Mouse (Mus musculus) heart, embryonic 11.5 days (tissue): ENCODE measurements around the gene Colca2. TPM values are rescaled to one million over a fixed set of nuclear protein-coding genes. Genes with fewer than 3 reads are reported as not detected.

Experiments
- ATAC-seq: fragments of 200-750 bp; cut with Nextera tagmentation; replicated peaks from 2 replicates; pipeline ENCODE4 v1.8.0; 2017; ENCODE audit warnings: moderate library complexity; ENCODE audit not compliant: insufficient number of reproducible peaks, low FRiP score, low TSS enrichment
- H3K27ac ChIP-seq: fragments of 300-500 bp; sonication (generic); 2 replicates; pipeline ENCODE4 v1.5.1; 2014; ENCODE audit warnings: mild to moderate bottlenecking, low read depth, low read length
- H3K27me3 ChIP-seq: fragments of 300-500 bp; sonication (generic); 2 replicates; pipeline ENCODE4 v1.6.1; 2014; ENCODE audit warnings: mild to moderate bottlenecking, low read length, mixed read lengths; ENCODE audit not compliant: control insufficient read depth, insufficient read depth
- H3K36me3 ChIP-seq: fragments of 300-500 bp; sonication (generic); 2 replicates; pipeline ENCODE4 v1.6.1; 2014; ENCODE audit warnings: mild to moderate bottlenecking, low read length, moderate library complexity, mixed read lengths; ENCODE audit not compliant: control insufficient read depth, insufficient read depth
- H3K4me1 ChIP-seq: fragments of 300-500 bp; sonication (generic); 2 replicates; pipeline ENCODE4 v1.6.1; 2014; ENCODE audit warnings: low read length; ENCODE audit not compliant: control insufficient read depth, insufficient read depth
- H3K4me2 ChIP-seq: fragments of 300-500 bp; sonication (generic); 2 replicates; pipeline ENCODE4 v1.6.1; 2014; ENCODE audit warnings: mild to moderate bottlenecking, moderate library complexity
- H3K4me3 ChIP-seq: fragments of 300-500 bp; sonication (generic); 2 replicates; pipeline ENCODE4 v1.5.1; 2014; ENCODE audit warnings: low read depth, low read length
- H3K9ac ChIP-seq: fragments of 300-500 bp; sonication (generic); 2 replicates; pipeline ENCODE4 v1.6.1; 2014; ENCODE audit warnings: mild to moderate bottlenecking, low read depth, low read length, moderate library complexity
- H3K9me3 ChIP-seq: fragments of 300-500 bp; sonication (generic); replicated peaks from 2 replicates; pipeline ENCODE4 v1.6.1; 2016; ENCODE audit warnings: low read length; ENCODE audit not compliant: control insufficient read depth
- WGBS: fragments of 180-500 bp; shearing (Covaris S2); extraction: QIAGEN DNeasy Blood & Tissue Kit; methylation state at CpG from one replicate; pipeline ENCODE4 v1.1.7; 2014; ENCODE audit not compliant: insufficient replicate concordance; 5-methylcytosine and 5-hydroxymethylcytosine counted together
- polyA plus RNA-seq: library from polyadenylated mRNA; unstranded; fragments of >200 nt; fragmentation: Nextera tagmentation; extraction: Ambion mirVana; gene quantifications from 2 replicates; pipeline ENCODE4 v1.2.1, GENCODE M21; 2014

The Colca2 gene
- polyA plus RNA-seq, 1 experiment from 2014 or later = 4.4 TPM

DNA sequence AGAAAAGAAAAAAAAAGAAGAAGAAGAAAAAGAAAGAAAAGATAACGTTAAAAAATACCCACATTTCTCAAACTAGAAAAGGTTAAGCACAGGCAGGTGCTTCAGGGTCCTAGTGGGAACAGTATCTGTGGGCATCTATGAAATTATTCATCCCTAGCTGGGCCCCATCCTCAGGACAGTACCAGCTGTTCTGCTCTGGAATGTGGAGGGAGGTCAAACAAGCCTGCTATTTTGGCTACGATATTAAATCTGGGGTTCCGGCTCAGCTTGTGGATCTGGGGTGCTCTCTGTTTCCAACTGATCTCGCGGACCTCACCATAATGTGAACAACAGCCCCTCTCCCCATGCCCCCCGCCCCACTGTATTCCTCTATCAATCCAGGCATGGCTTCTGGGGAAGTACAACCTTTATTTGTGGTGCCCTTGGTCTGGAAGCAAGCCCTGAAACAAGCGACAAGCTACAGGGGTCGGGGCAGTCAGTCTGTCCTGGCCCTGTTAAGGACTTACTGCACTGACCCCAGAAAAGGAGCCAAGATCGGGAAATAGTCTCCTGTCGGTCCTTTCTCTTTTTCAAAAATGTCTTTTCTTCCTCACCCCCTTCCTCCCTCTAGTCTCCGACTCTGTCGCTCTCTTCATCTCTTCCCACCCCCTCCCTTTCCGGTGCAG lies 403 bp downstream of the Colca2 start:
- H3K27me3 ChIP-seq = peaks cover 10% of the 10 kb centered on the region
- H3K9me3 ChIP-seq = no peaks in the 10 kb centered on the region
- H3K9ac ChIP-seq = peak overlapping the region; percentile 85
- peak overlapping the region; percentile 64 for H3K4me3 ChIP-seq
- WGBS = 20% methylated on average over 13 of the region's 13 CpGs
- peak overlapping the region; percentile 89 for H3K4me2 ChIP-seq
- ATAC-seq = no peak
- H3K27ac ChIP-seq = peak overlapping the region; percentile 42; the same call in 1 of the 2 replicates
- H3K4me1 ChIP-seq = peaks cover 7% of the 10 kb centered on the region; the same call in 1 of the 2 replicates
- H3K36me3 ChIP-seq = no peaks in the 10 kb centered on the region

DNA sequence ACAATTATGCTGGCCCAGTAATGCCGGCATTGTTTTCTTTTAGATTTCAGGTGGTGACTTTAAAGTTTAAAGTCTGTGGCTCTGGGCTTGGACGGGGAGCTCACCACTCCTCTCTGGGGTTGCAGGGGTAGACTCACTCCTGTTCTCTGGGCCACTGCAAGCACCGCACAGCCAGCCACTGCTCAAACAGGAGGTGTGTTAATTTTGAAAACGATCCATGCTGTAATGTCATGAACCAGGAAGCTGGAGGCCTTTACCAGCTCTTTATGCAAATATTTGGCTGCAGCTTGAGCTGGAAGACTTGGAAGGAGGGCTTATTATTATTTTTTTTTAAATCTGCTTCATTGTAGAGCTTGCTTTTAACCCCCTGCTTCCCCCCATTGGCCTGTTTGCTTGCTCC lies 3.7 kb downstream of the Colca2 start:
- Histone ChIP-seq H3K27ac (no peak overlapping the region), H3K4me2 (no peak overlapping the region), H3K9me3 (no peaks in the 10 kb centered on the region), H3K4me3 (no peak overlapping the region), H3K36me3 (no peaks in the 10 kb centered on the region), H3K27me3 (peaks cover 4% of the 10 kb centered on the region), H3K9ac (no peak overlapping the region), H3K4me1 (peaks cover 7% of the 10 kb centered on the region; the same call in 1 of the 2 replicates)
- ATAC-seq = no peak
- WGBS = 26% methylated on average over 4 of the region's 4 CpGs

- Histone ChIP-seq H3K27ac (no peak overlapping the region), H3K9me3 (no peaks in the 10 kb centered on the region), H3K4me1 (peaks cover 7% of the 10 kb centered on the region; the same call in 1 of the 2 replicates), H3K4me2 (no peak overlapping the region), H3K9ac (no peak overlapping the region), H3K27me3 (no peaks in the 10 kb centered on the region), H3K36me3 (no peaks in the 10 kb centered on the region), H3K4me3 (no peak overlapping the region)
- ATAC-seq = no peak
- 63% methylated on average over 9 of the region's 9 CpGs for WGBS
Observed at GRCm38 (mm10) chr9:51273581-51274154, 4.7 kb downstream of the Colca2 start.

DNA sequence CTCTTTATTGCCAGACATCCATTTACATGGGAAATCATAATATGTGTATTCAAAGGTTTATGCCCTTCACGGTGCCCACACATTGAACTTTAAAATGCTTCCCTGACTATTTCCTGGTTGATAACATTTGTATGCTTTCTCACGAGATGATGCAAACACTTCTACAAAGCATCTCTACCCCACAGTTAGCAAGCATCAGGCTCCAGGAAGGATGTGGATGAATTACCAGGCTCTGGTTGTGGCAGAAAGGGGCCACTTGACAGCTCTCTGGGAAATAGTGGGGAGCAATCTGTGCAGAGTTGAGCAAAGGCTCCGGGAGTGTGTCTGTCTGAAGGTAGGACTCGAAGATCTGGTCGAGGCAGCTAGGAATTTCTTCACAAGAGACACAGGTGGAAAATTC lies 6.3 kb downstream of the Colca2 start:
- Histone ChIP-seq H3K4me1 (no peaks in the 10 kb centered on the region), H3K4me2 (no peak overlapping the region), H3K4me3 (no peak overlapping the region), H3K27me3 (no peaks in the 10 kb centered on the region), H3K9me3 (no peaks in the 10 kb centered on the region), H3K9ac (no peak overlapping the region), H3K36me3 (no peaks in the 10 kb centered on the region), H3K27ac (no peak overlapping the region)
- 63% methylated on average over 5 of the region's 5 CpGs for WGBS
- ATAC-seq = no peak

GRCm38 (mm10) chr9:51271073-51271472 lies 7.3 kb downstream of the Colca2 start:
- no peak overlapping the region for H3K4me3 ChIP-seq
- H3K36me3 ChIP-seq = no peaks in the 10 kb centered on the region
- H3K27ac ChIP-seq = no peak overlapping the region
- ATAC-seq = no peak
- H3K9me3 ChIP-seq = no peaks in the 10 kb centered on the region
- whole genome bisulfite sequencing = 78% methylated on average over 8 of the region's 8 CpGs
- no peaks in the 10 kb centered on the region for H3K27me3 ChIP-seq
- no peak overlapping the region for H3K4me2 ChIP-seq
- H3K4me1 ChIP-seq = no peaks in the 10 kb centered on the region
- no peak overlapping the region for H3K9ac ChIP-seq

- no peaks in the 10 kb centered on the region for H3K36me3 ChIP-seq
Observed at GRCm38 (mm10) chr9:51268852-51269251, 9.5 kb downstream of the Colca2 start.

GRCm38 (mm10) chr9:51258426-51258825 lies 19.9 kb downstream of the Colca2 start:
- H3K27ac ChIP-seq = no peak overlapping the region
- H3K27me3 ChIP-seq = no peaks in the 10 kb centered on the region
- no peak overlapping the region for H3K4me2 ChIP-seq
- WGBS = 73% methylated on average over 5 of the region's 5 CpGs
- H3K9ac ChIP-seq = no peak overlapping the region
- no peak for ATAC-seq
- no peak overlapping the region for H3K4me3 ChIP-seq
- no peaks in the 10 kb centered on the region for H3K9me3 ChIP-seq
- H3K36me3 ChIP-seq = no peaks in the 10 kb centered on the region
- H3K4me1 ChIP-seq = no peaks in the 10 kb centered on the region

More at GRCm38 (mm10) chr9:51268852-51269251, 9.5 kb downstream of the Colca2 start:
- 89% methylated on average over 5 of the region's 5 CpGs for WGBS
- no peak overlapping the region for H3K4me3 ChIP-seq
- H3K9me3 ChIP-seq = no peaks in the 10 kb centered on the region
- no peaks in the 10 kb centered on the region for H3K27me3 ChIP-seq
- H3K4me2 ChIP-seq = no peak overlapping the region
- H3K27ac ChIP-seq = no peak overlapping the region
- no peak overlapping the region for H3K9ac ChIP-seq
- no peaks in the 10 kb centered on the region for H3K4me1 ChIP-seq
- ATAC-seq = no peak

DNA sequence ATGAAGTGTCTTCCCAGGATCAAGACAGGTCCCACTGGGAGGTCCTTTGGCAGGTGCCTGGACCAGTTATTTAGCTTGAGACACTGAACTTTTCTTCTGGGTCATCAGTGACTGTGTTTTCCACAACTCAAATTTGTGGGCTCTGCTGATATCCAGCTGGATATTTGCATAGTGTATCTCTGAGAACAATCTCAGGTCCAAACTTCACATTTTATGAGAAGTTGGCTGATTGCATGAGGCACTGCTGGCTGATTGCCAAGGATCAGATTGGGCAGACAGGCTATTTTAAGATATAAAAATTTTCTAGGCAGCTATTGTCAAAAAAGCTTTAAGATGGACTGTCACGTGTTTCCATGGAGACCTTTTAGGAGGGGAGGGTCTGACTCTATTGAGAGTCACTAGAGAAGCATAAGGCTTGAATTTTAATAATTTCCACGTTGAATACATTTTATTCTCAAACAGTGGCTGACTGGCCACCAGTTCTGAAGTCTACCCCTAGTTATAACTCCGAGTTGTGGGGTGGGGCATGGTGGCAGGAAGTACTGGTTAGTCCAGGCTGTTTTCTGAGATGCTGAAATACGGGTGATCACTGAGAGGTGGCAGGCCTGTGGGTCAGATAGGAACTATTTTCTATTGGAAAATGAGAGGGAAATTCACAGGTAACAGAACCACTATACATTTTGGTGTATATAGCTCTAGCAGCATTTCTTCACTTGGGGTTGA lies 21.4 kb downstream of the Colca2 start:
- no peak overlapping the region for H3K27ac ChIP-seq
- no peak overlapping the region for H3K4me3 ChIP-seq
- no peaks in the 10 kb centered on the region for H3K36me3 ChIP-seq
- H3K4me1 ChIP-seq = no peaks in the 10 kb centered on the region
- H3K9me3 ChIP-seq = no peaks in the 10 kb centered on the region
- no peak for ATAC-seq
- no peak overlapping the region for H3K9ac ChIP-seq
- H3K27me3 ChIP-seq = no peaks in the 10 kb centered on the region
- no peak overlapping the region for H3K4me2 ChIP-seq
- 76% methylated on average over 4 of the region's 4 CpGs for whole genome bisulfite sequencing
